Mouse (Mus musculus) cortical plate, adult 2 months (tissue): Measurements from ENCODE around the gene Pxk. TPM values are rescaled to one million over a fixed set of nuclear protein-coding genes. Genes with fewer than 3 reads are reported as not detected.
A peak's percentile ranks its signal among the peaks of the same experiment; 100 is the strongest.

ENCODE experiments used
- H3K27ac ChIP-seq: fragments of 200-500 bp; 2 replicates; pipeline ENCODE4 v1.5.1; 2012; ENCODE audit warnings: low read length, control low read depth, inconsistent platforms; ENCODE audit not compliant: insufficient read depth
- H3K4me1 ChIP-seq: fragments of 200-500 bp; 2 replicates; pipeline ENCODE4 v1.6.1; 2011; ENCODE audit warnings: low read length; ENCODE audit not compliant: control insufficient read depth, insufficient read depth
- H3K4me3 ChIP-seq: fragments of 200-500 bp; 2 replicates; pipeline ENCODE4 v1.5.1; 2011; ENCODE audit warnings: mild to moderate bottlenecking, low read length, control low read depth; ENCODE audit not compliant: insufficient read depth
- CTCF ChIP-seq: fragments of 200-500 bp; IDR thresholded peaks from 2 replicates; pipeline ENCODE4 v1.5.1; 2011; ENCODE audit warnings: mild to moderate bottlenecking, control low read depth, low read length; ENCODE audit not compliant: insufficient read depth; ENCODE audit errors: extremely low read depth
- POLR2A ChIP-seq: fragments of 200-500 bp; IDR thresholded peaks from 2 replicates; pipeline ENCODE4 v1.6.1; 2011; ENCODE audit warnings: mild to moderate bottlenecking, low read length, control low read depth; ENCODE audit not compliant: insufficient read depth; ENCODE audit errors: extremely low read depth
- polyA plus RNA-seq: library from polyadenylated mRNA; depleted of rRNA; stranded (reverse); fragments of >200 nt; gene quantifications from 2 replicates; pipeline ENCODE4 v1.2.3, GENCODE M21; 2012

The Pxk gene
- polyA plus RNA-seq, 1 experiment = 39.4 TPM

GRCm38 (mm10) chr14:8139724-8140710 lies 42.0 kb downstream of the Pxk start:
- Histone ChIP-seq H3K27ac (no peak overlapping the region), H3K4me3 (no peak overlapping the region), H3K4me1 (no peaks in the 10 kb centered on the region)
- TF ChIP-seq POLR2A (no peak), CTCF (no peak)

GRCm38 (mm10) chr14:8141131-8141530 lies 43.1 kb downstream of the Pxk start:
- H3K27ac ChIP-seq = no peak overlapping the region
- H3K4me3 ChIP-seq = no peak overlapping the region
- no peaks in the 10 kb centered on the region for H3K4me1 ChIP-seq
- no peak for TF ChIP-seq POLR2A
- TF ChIP-seq CTCF = no peak

DNA sequence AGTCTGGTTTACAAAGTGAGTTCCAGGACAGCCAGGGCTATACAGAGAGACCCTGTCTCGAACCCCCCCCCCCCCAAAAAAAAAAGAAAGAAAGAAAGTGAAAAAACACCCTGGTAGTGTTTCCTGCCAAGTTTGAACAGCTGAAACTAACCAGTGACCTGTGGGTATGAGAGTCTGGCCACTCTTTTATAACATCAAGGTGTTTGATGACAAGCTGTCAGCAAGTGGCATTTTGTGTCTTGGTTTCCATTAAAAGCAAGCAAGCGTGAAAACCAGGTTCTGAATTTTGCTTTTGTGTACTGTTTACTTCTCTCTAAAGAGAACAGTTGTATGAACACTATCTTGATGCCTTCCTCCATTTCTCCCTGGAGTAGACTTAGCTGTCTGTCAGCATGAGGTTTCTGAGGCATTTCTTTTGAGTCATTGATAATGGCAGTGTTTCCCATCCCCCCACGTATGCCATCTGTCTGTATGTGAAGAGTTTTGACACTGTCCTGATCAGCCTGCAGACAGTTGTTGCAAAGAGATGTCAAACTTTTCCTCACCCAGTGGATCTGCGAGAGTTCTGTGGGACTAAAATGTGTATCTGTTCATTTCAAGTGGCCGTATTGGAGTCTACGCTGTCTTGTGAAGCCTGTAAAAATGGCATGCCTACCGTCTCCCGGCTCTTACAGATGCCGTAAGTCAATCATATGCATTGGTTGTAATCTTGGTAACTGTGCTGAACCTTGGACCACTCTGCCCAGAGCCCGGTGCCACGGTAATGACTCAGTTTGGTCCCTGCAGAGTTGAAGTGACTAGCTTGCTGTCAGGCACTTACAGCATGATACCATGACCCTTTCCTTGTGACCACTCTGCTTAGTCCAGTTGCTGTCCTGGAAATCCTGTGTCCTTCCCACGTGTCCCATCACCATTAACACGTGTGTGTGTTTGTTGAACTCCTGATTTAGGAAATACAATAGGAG lies 47.9 kb downstream of the Pxk start:
- TF ChIP-seq CTCF (no peak), POLR2A (no peak)

GRCm38 (mm10) chr14:8146611-8147223 lies 48.7 kb downstream of the Pxk start:
- TF ChIP-seq POLR2A = no peak
- no peak for TF ChIP-seq CTCF
- H3K4me1 ChIP-seq = peaks cover 11% of the 10 kb centered on the region
- H3K27ac ChIP-seq = no peak overlapping the region
- no peak overlapping the region for H3K4me3 ChIP-seq

More for the DNA sequence above, 47.9 kb downstream of the Pxk start:
- Histone ChIP-seq H3K4me1 (peaks cover 5% of the 10 kb centered on the region), H3K27ac (no peak overlapping the region), H3K4me3 (no peak overlapping the region)

GRCm38 (mm10) chr14:8148842-8149241 lies 50.8 kb downstream of the Pxk start:
- Histone ChIP-seq H3K4me1 (peaks cover 16% of the 10 kb centered on the region), H3K4me3 (no peak overlapping the region), H3K27ac (no peak overlapping the region)
- TF ChIP-seq POLR2A (no peak), CTCF (no peak)

GRCm38 (mm10) chr14:8151757-8152156 lies 53.7 kb downstream of the Pxk start:
- no peak overlapping the region for H3K27ac ChIP-seq

DNA sequence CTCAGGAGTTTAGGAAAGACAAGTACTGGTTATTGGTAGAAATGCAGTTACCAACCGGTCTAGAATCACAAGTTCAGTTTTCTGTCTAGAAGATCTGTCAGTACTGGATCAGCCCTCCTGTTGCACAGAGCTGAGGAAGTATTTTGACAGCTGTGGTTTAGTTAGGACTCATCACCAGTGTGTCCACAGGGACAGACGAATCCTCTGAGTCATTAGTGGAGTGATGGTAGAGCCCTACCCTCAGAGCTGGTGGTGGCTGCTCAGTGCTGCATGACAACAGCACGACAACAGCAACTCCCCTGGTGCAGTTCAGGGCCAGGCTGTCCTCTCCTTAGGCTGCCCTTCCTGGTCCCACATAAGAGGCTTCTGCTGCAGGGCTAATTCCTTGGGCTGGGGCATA lies 56.1 kb downstream of the Pxk start:
- TF ChIP-seq CTCF (no peak), POLR2A (no peak)
- H3K4me1 ChIP-seq = peaks cover 13% of the 10 kb centered on the region
- H3K27ac ChIP-seq = no peak overlapping the region
- no peak overlapping the region for H3K4me3 ChIP-seq

More at GRCm38 (mm10) chr14:8151757-8152156, 53.7 kb downstream of the Pxk start:
- TF ChIP-seq CTCF (no peak), POLR2A (no peak)
- no peak overlapping the region for H3K4me3 ChIP-seq
- peaks cover 16% of the 10 kb centered on the region for H3K4me1 ChIP-seq

GRCm38 (mm10) chr14:8156947-8157346 lies 58.9 kb downstream of the Pxk start:
- no peak overlapping the region for H3K27ac ChIP-seq
- H3K4me1 ChIP-seq = peaks cover 5% of the 10 kb centered on the region; the same call in 1 of the 2 replicates
- TF ChIP-seq POLR2A = no peak
- TF ChIP-seq CTCF = peak; percentile 11; the same call in 1 of the 2 replicates
- no peak overlapping the region for H3K4me3 ChIP-seq

DNA sequence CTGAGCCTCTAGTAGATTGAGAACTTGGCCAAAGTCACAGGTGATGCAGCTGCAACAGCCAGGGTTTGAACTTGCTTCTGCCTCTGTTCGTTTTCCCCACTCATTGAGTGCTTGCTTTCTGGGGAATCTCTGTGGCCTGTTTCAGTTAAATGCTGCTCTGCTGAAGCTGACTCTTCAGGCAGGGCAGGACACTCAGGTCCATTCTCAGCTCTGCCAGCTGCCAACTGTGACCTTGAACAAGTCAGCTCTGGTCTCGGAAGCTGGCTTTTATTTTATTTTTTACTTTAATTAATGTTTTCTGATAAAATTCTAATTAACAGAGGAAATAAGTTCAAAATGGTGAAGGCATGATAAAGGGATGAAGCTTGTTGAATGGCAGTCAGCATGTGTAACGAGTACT lies 60.7 kb downstream of the Pxk start:
- no peak for TF ChIP-seq CTCF
- TF ChIP-seq POLR2A = no peak
- Histone ChIP-seq H3K27ac (no peak overlapping the region), H3K4me3 (no peak overlapping the region), H3K4me1 (no peaks in the 10 kb centered on the region)
